Mouse (Mus musculus) heart, embryonic 14.5 days (tissue): Measurements from ENCODE around the gene Adamts1. TPM values are rescaled to one million over a fixed set of nuclear protein-coding genes. Genes with fewer than 3 reads are reported as not detected.

Experiments used
- ATAC-seq: fragments of 200-750 bp; cut with Nextera tagmentation; 2 replicates; pipeline ENCODE4 v1.8.0; 2017; ENCODE audit warnings: low read depth, moderate TSS enrichment; ENCODE audit not compliant: insufficient number of reproducible peaks, insufficient read depth, low FRiP score
- H3K27ac ChIP-seq, 2 experiments: fragments of 200-500 bp in 1 of 2; fragments of 300-500 bp in 1 of 2; sonication (generic) in 1 of 2; replicated peaks in 1 of 2; 2 replicates each; pipeline ENCODE4 v1.5.1; 2012 to 2014; ENCODE audit warnings: low read depth in 2 of 2, low read length in 2 of 2, control low read depth in 1 of 2, mild to moderate bottlenecking in 1 of 2, mixed read lengths in 1 of 2; ENCODE audit not compliant: control insufficient read depth in 1 of 2, insufficient read depth in 1 of 2
- H3K27me3 ChIP-seq: fragments of 300-500 bp; sonication (generic); 2 replicates; pipeline ENCODE4 v1.6.1; 2014; ENCODE audit warnings: mild to moderate bottlenecking, low read length, control low read depth; ENCODE audit not compliant: control insufficient read depth, insufficient read depth
- H3K36me3 ChIP-seq: fragments of 300-500 bp; sonication (generic); 2 replicates; pipeline ENCODE4 v1.6.1; 2014; ENCODE audit warnings: mild to moderate bottlenecking, control low read depth, low read length, mixed read lengths; ENCODE audit not compliant: control insufficient read depth, insufficient read depth
- H3K4me1 ChIP-seq, 2 experiments: fragments of 200-500 bp in 1 of 2; fragments of 300-500 bp in 1 of 2; sonication (generic) in 1 of 2; 2 replicates each; pipeline ENCODE4 v1.6.1; 2012 to 2014; ENCODE audit warnings: low read length in 2 of 2, control low read depth in 1 of 2, mixed read lengths in 1 of 2; ENCODE audit not compliant: control insufficient read depth in 2 of 2, insufficient read depth in 2 of 2
- H3K4me2 ChIP-seq: fragments of 300-500 bp; sonication (generic); 2 replicates; pipeline ENCODE4 v1.6.1; 2014; ENCODE audit warnings: mild to moderate bottlenecking, low read length
- H3K4me3 ChIP-seq, 2 experiments: fragments of 200-500 bp in 1 of 2; fragments of 300-500 bp in 1 of 2; sonication (generic) in 1 of 2; 2 replicates each; pipeline ENCODE4 v1.5.1; 2012 to 2014; ENCODE audit warnings: low read length in 2 of 2, mild to moderate bottlenecking in 2 of 2, control low read depth in 1 of 2, low read depth in 1 of 2, moderate library complexity in 1 of 2; ENCODE audit not compliant: control insufficient read depth in 1 of 2, insufficient read depth in 1 of 2
- H3K9ac ChIP-seq: fragments of 300-500 bp; sonication (generic); 2 replicates; pipeline ENCODE4 v1.6.1; 2014; ENCODE audit warnings: mild to moderate bottlenecking, low read length
- H3K9me3 ChIP-seq: fragments of 300-500 bp; sonication (generic); 2 replicates; pipeline ENCODE4 v1.6.1; 2016; ENCODE audit warnings: low read length, control low read depth; ENCODE audit not compliant: control insufficient read depth
- WGBS: fragments of 180-500 bp; shearing (Covaris S2); extraction: QIAGEN DNeasy Blood & Tissue Kit; methylation state at CpG from one replicate; pipeline ENCODE4 v1.1.7; 2014; 5-methylcytosine and 5-hydroxymethylcytosine counted together
- polyA plus RNA-seq: library from polyadenylated mRNA; unstranded; fragments of >200 nt; fragmentation: Nextera tagmentation; extraction: Ambion mirVana; gene quantifications from 2 replicates; pipeline ENCODE4 v1.2.1, GENCODE M21; 2014

Adamts1 gene
- polyA plus RNA-seq, 1 experiment from 2014 or later, result 46.1 TPM

- H3K4me3 ChIP-seq, result no peak overlapping the region
- 76% methylated on average over 2 of the region's 2 CpGs for WGBS
- no peak overlapping the region for H3K27ac ChIP-seq
- no peaks in the 10 kb centered on the region for H3K9me3 ChIP-seq
- ATAC-seq, result no peak
- H3K27me3 ChIP-seq, result no peaks in the 10 kb centered on the region
- H3K4me2 ChIP-seq, result no peak overlapping the region
- no peaks in the 10 kb centered on the region for H3K36me3 ChIP-seq
- peaks cover 4 to 7% of the 10 kb centered on the region in 2 experiments; a peak in 3 of 4 replicates for H3K4me1 ChIP-seq
- 0 out of 2 replicates have a peak overlapping the region, but pooled peaks have one; percentile 4 for H3K9ac ChIP-seq
Measured at GRCm38 (mm10) chr16:85805581-85805980, 2.7 kb upstream of the Adamts1 start.

GRCm38 (mm10) chr16:85803613-85804551 lies 969 bp upstream of the Adamts1 start:
- H3K36me3 ChIP-seq, result peaks cover 14% of the 10 kb centered on the region
- no peaks in the 10 kb centered on the region for H3K27me3 ChIP-seq
- H3K4me1 ChIP-seq, result peaks cover 9 to 22% of the 10 kb centered on the region in 2 experiments; a peak in 3 of 4 replicates
- H3K9ac ChIP-seq, result peak overlapping the region; percentile 99
- ATAC-seq, result peak; percentile 26; the same call in 1 of the 2 replicates
- H3K4me3 ChIP-seq, result peak overlapping the region; percentile 82 to 91
- 2% methylated on average over 24 of the region's 25 CpGs for WGBS
- H3K9me3 ChIP-seq, result no peaks in the 10 kb centered on the region
- H3K4me2 ChIP-seq, result peak overlapping the region; percentile 80
- H3K27ac ChIP-seq, result peak overlapping the region; percentile 98 to 99

GRCm38 (mm10) chr16:85801971-85802811 lies 722 bp downstream of the Adamts1 start:
- WGBS, result 1% methylated on average over 67 of the region's 67 CpGs
- H3K9me3 ChIP-seq, result no peaks in the 10 kb centered on the region
- peaks cover 31% of the 10 kb centered on the region for H3K36me3 ChIP-seq
- peak overlapping the region; percentile 82 to 91 for H3K4me3 ChIP-seq
- peaks cover 14 to 24% of the 10 kb centered on the region in 2 experiments; a peak in 3 of 4 replicates for H3K4me1 ChIP-seq
- ATAC-seq, result no peak
- H3K4me2 ChIP-seq, result peak overlapping the region; percentile 80
- H3K9ac ChIP-seq, result peak overlapping the region; percentile 99
- no peaks in the 10 kb centered on the region for H3K27me3 ChIP-seq
- peak overlapping the region; percentile 96 to 99 for H3K27ac ChIP-seq

GRCm38 (mm10) chr16:85801252-85801651 lies 1.7 kb downstream of the Adamts1 start:
- Histone ChIP-seq H3K36me3 (peaks cover 40% of the 10 kb centered on the region), H3K4me1 (peaks cover 14 to 24% of the 10 kb centered on the region in 2 experiments; a peak in 3 of 4 replicates), H3K4me2 (peak overlapping the region; percentile 80), H3K9ac (peak overlapping the region; percentile 99), H3K27ac (peak overlapping the region; percentile 96 to 99), H3K27me3 (no peaks in the 10 kb centered on the region), H3K9me3 (no peaks in the 10 kb centered on the region), H3K4me3 (peak overlapping the region; percentile 82 to 91)
- 0% methylated on average over 23 of the region's 23 CpGs for WGBS
- ATAC-seq, result peak; percentile 46

- peaks cover 46% of the 10 kb centered on the region for H3K36me3 ChIP-seq
- H3K4me3 ChIP-seq, result peak overlapping the region; percentile 82 to 91
- WGBS, result 3% methylated on average over 8 of the region's 8 CpGs
- peak overlapping the region; percentile 99 for H3K9ac ChIP-seq
- no peaks in the 10 kb centered on the region for H3K27me3 ChIP-seq
- peak overlapping the region; percentile 96 to 99 for H3K27ac ChIP-seq
- ATAC-seq, result peak; percentile 78
- peak overlapping the region; percentile 80 for H3K4me2 ChIP-seq
- H3K4me1 ChIP-seq, result peaks cover 14 to 24% of the 10 kb centered on the region in 2 experiments; a peak in 3 of 4 replicates
- no peaks in the 10 kb centered on the region for H3K9me3 ChIP-seq
Measured at GRCm38 (mm10) chr16:85800691-85801090, 2.2 kb downstream of the Adamts1 start.

- no peak for ATAC-seq
- Histone ChIP-seq H3K27ac (no peak overlapping the region), H3K4me2 (peak overlapping the region; percentile 80), H3K4me1 (peaks cover 14 to 19% of the 10 kb centered on the region in 2 experiments; a peak in 3 of 4 replicates), H3K9me3 (no peaks in the 10 kb centered on the region), H3K36me3 (peaks cover 53% of the 10 kb centered on the region), H3K27me3 (no peaks in the 10 kb centered on the region), H3K9ac (peak overlapping the region; percentile 99), H3K4me3 (peak overlapping the region; percentile 43 to 91)
- WGBS, result 45% methylated on average over 9 of the region's 9 CpGs
Measured at GRCm38 (mm10) chr16:85799971-85800370, 2.9 kb downstream of the Adamts1 start.

- Histone ChIP-seq H3K4me2 (peak overlapping the region; percentile 80; the same call in 1 of the 2 replicates), H3K36me3 (peaks cover 68% of the 10 kb centered on the region), H3K9ac (no peak overlapping the region), H3K27ac (no peak overlapping the region), H3K4me3 (no peak overlapping the region), H3K27me3 (no peaks in the 10 kb centered on the region), H3K9me3 (no peaks in the 10 kb centered on the region), H3K4me1 (peaks cover 10 to 17% of the 10 kb centered on the region in 2 experiments; a peak in 3 of 4 replicates)
- 88% methylated on average over 7 of the region's 7 CpGs for WGBS
- ATAC-seq, result no peak
Measured at GRCm38 (mm10) chr16:85798334-85798733, 4.6 kb downstream of the Adamts1 start.
